Mouse (Mus musculus) CD4-positive, CD25-positive, alpha-beta regulatory T cell, adult 9 weeks (primary cell): ENCODE data around the gene Gpr68. TPM values are rescaled to one million over a fixed set of nuclear protein-coding genes. Genes with fewer than 3 reads are reported as not detected.

Source experiments
- polyA plus RNA-seq: library from polyadenylated mRNA; unstranded; fragments of 100-300 nt; shearing (Covaris generic); gene quantifications from one replicate; pipeline ENCODE4 v1.2.1, GENCODE M21; 2017

Gene Gpr68
- polyA plus RNA-seq: 71.5 TPM

DNA sequence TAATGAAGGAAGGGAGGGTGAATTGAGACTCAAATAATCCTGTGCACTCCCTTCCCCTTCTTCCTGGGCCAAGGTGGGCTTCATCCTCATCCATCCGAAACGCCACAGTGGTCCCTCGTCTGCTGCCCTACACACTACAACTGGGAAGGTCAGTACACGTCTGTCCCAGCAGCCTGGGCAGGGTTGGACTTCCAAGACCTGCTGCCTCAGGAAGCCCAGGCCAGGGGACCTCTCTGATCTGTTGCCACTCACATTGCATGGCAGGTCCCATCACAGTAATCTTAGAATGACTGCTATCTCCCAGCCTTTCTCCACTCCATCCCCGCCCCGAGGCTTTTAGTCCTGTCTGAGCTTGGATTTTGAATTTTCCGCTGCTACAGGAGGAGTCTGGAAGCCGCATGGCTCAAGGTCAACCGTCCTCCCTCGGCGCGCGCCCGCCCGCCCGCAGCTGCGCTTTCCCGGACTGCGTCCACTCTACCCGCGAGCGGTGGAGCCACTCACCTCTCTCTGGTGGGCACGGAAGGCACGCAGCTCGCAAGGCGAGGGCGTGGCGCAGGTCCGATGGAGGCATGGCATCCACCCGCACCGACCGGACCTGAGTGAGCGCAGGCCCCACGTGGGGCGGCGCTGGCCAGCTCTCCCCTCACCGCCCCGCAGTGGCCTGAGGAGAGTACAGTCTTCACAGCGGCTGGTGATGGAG lies at the start of gene Gpr68:
Gene Gpr68 (minus strand): TSS at position 601 of the 700 bp plus-strand sequence.

Other genes with a start within 250 kb of the Gpr68 start
- 6.6 TPM for gene Rps6ka5, start 181.2 kb downstream of the Gpr68 start, polyA plus RNA-seq
- gene Dglucy, start 129.1 kb downstream of the Gpr68 start, polyA plus RNA-seq: 21.4 TPM
- gene Ccdc88c, start 120.9 kb upstream of the Gpr68 start, polyA plus RNA-seq: 130 TPM
- 16.3 TPM for gene Ppp4r3a, start 175.5 kb upstream of the Gpr68 start, polyA plus RNA-seq